Mouse (Mus musculus) heart, embryonic 13.5 days (tissue): ENCODE results near the gene Grhl1. TPM values are rescaled to one million over a fixed set of nuclear protein-coding genes. Genes with fewer than 3 reads are reported as not detected.
"Not testable (repeated sequence)": the region's sequence is repeated elsewhere in the genome, so short reads cannot be mapped to it uniquely, and the experiment has no call there.

Experiments
- ATAC-seq: fragments of 200-750 bp; cut with Nextera tagmentation; 2 replicates; pipeline ENCODE4 v1.8.0; 2017; ENCODE audit warnings: moderate TSS enrichment; ENCODE audit not compliant: insufficient number of reproducible peaks, low FRiP score, low TSS enrichment; ENCODE audit errors: extremely low read depth
- H3K27ac ChIP-seq: fragments of 300-500 bp; sonication (generic); replicated peaks from 2 replicates; pipeline ENCODE4 v1.5.1; 2015; ENCODE audit warnings: moderate library complexity, mild to moderate bottlenecking, inconsistent platforms
- H3K27me3 ChIP-seq: fragments of 300-500 bp; sonication (generic); replicated peaks from 2 replicates; pipeline ENCODE4 v1.6.1; 2015; ENCODE audit warnings: mild to moderate bottlenecking, inconsistent platforms
- H3K36me3 ChIP-seq: fragments of 300-500 bp; sonication (generic); 2 replicates; pipeline ENCODE4 v1.6.1; 2015; ENCODE audit warnings: mild to moderate bottlenecking, inconsistent platforms
- H3K4me1 ChIP-seq: fragments of 300-500 bp; sonication (generic); 2 replicates; pipeline ENCODE4 v1.6.1; 2015; ENCODE audit warnings: inconsistent platforms
- H3K4me2 ChIP-seq: fragments of 300-500 bp; sonication (generic); 2 replicates; pipeline ENCODE4 v1.6.1; 2015; ENCODE audit warnings: inconsistent platforms, mild to moderate bottlenecking, moderate library complexity
- H3K4me3 ChIP-seq: fragments of 300-500 bp; sonication (generic); 2 replicates; pipeline ENCODE4 v1.5.1; 2015; ENCODE audit warnings: moderate library complexity, mild to moderate bottlenecking, inconsistent platforms
- H3K9ac ChIP-seq: fragments of 300-500 bp; sonication (generic); 2 replicates; pipeline ENCODE4 v1.6.1; 2015; ENCODE audit warnings: inconsistent platforms, mild to moderate bottlenecking, moderate library complexity
- H3K9me3 ChIP-seq: fragments of 300-500 bp; sonication (generic); 2 replicates; pipeline ENCODE4 v1.6.1; 2016; ENCODE audit warnings: inconsistent platforms
- WGBS: fragments of 180-500 bp; shearing (Covaris S2); methylation state at CpG from one replicate; pipeline ENCODE4 v1.1.7; 2015; ENCODE audit warnings: mixed read lengths; 5-methylcytosine and 5-hydroxymethylcytosine counted together
- polyA plus RNA-seq: library from polyadenylated mRNA; unstranded; fragments of >200 nt; fragmentation: Nextera tagmentation; extraction: Ambion mirVana; gene quantifications from 2 replicates; pipeline ENCODE4 v1.2.1, GENCODE M21; 2015

The Grhl1 gene
- polyA plus RNA-seq, 1 experiment from 2014 or later: 2.0 TPM

- WGBS: 77% methylated on average over 4 of the region's 4 CpGs
- Histone ChIP-seq H3K27ac (no peak overlapping the region), H3K27me3 (no peaks in the 10 kb centered on the region), H3K4me1 (peaks cover 13% of the 10 kb centered on the region), H3K4me3 (no peak overlapping the region), H3K4me2 (no peak overlapping the region), H3K9ac (no peak overlapping the region), H3K36me3 (peaks cover 3% of the 10 kb centered on the region), H3K9me3 (no peaks in the 10 kb centered on the region)
- no peak for ATAC-seq
Observed at GRCm38 (mm10) chr12:24619436-24619835, 47.4 kb downstream of the Grhl1 start.

GRCm38 (mm10) chr12:24623486-24624251, 51.6 kb downstream of the Grhl1 start:
- Histone ChIP-seq H3K4me1 (peaks cover 21% of the 10 kb centered on the region), H3K4me3 (no peak overlapping the region), H3K9ac (no peak overlapping the region), H3K4me2 (no peak overlapping the region), H3K36me3 (no peaks in the 10 kb centered on the region), H3K27me3 (no peaks in the 10 kb centered on the region), H3K9me3 (no peaks in the 10 kb centered on the region), H3K27ac (0 out of 2 replicates have a peak overlapping the region, but pooled peaks have one; percentile 21)
- WGBS: 55% methylated on average over 12 of the region's 12 CpGs
- no peak for ATAC-seq

- Histone ChIP-seq H3K4me3 (no peak overlapping the region), H3K36me3 (no peaks in the 10 kb centered on the region), H3K4me1 (peaks cover 21% of the 10 kb centered on the region), H3K9me3 (no peaks in the 10 kb centered on the region), H3K9ac (no peak overlapping the region), H3K4me2 (no peak overlapping the region), H3K27me3 (no peaks in the 10 kb centered on the region), H3K27ac (no peak overlapping the region)
- WGBS: 83% methylated on average over 5 of the region's 5 CpGs
- ATAC-seq: no peak
Observed at GRCm38 (mm10) chr12:24626401-24626800, 54.3 kb downstream of the Grhl1 start.

- H3K4me3 ChIP-seq: no peak overlapping the region
- H3K36me3 ChIP-seq: no peaks in the 10 kb centered on the region
- H3K9ac ChIP-seq: no peak overlapping the region
- H3K27me3 ChIP-seq: no peaks in the 10 kb centered on the region
- H3K9me3 ChIP-seq: no peaks in the 10 kb centered on the region
- no peak overlapping the region for H3K4me2 ChIP-seq
- no peak for ATAC-seq
- H3K27ac ChIP-seq: no peak overlapping the region
- WGBS: 35% methylated on average over 3 of the region's 3 CpGs
- H3K4me1 ChIP-seq: peaks cover 21% of the 10 kb centered on the region
Observed at GRCm38 (mm10) chr12:24627215-24627614, 55.1 kb downstream of the Grhl1 start.

GRCm38 (mm10) chr12:24630220-24630619, 58.1 kb downstream of the Grhl1 start:
- no peak for ATAC-seq
- Histone ChIP-seq H3K27ac (no peak overlapping the region), H3K27me3 (no peaks in the 10 kb centered on the region), H3K36me3 (no peaks in the 10 kb centered on the region), H3K4me3 (no peak overlapping the region), H3K4me1 (peaks cover 24% of the 10 kb centered on the region), H3K4me2 (no peak overlapping the region), H3K9me3 (no peaks in the 10 kb centered on the region), H3K9ac (no peak overlapping the region)
- 64% methylated on average over 1 of the region's 1 CpGs for WGBS

- no peaks in the 10 kb centered on the region for H3K27me3 ChIP-seq
- H3K9ac ChIP-seq: no peak overlapping the region
- ATAC-seq: no peak
- WGBS: 62% methylated on average over 4 of the region's 4 CpGs
- no peaks in the 10 kb centered on the region for H3K36me3 ChIP-seq
- H3K4me1 ChIP-seq: peaks cover 24% of the 10 kb centered on the region
- no peak overlapping the region for H3K4me3 ChIP-seq
- H3K4me2 ChIP-seq: no peak overlapping the region
- no peaks in the 10 kb centered on the region for H3K9me3 ChIP-seq
- H3K27ac ChIP-seq: no peak overlapping the region
Observed at GRCm38 (mm10) chr12:24632404-24632803, 60.3 kb downstream of the Grhl1 start.

GRCm38 (mm10) chr12:24633753-24634191, 61.7 kb downstream of the Grhl1 start:
- 75% methylated on average over 1 of the region's 1 CpGs for WGBS
- peaks cover 24% of the 10 kb centered on the region for H3K4me1 ChIP-seq
- H3K27ac ChIP-seq: peak overlapping the region; percentile 53
- no peaks in the 10 kb centered on the region for H3K36me3 ChIP-seq
- H3K9me3 ChIP-seq: no peaks in the 10 kb centered on the region
- no peak overlapping the region for H3K9ac ChIP-seq
- H3K4me3 ChIP-seq: no peak overlapping the region
- ATAC-seq: no peak
- H3K4me2 ChIP-seq: no peak overlapping the region
- H3K27me3 ChIP-seq: no peaks in the 10 kb centered on the region

GRCm38 (mm10) chr12:24634212-24634611, 62.1 kb downstream of the Grhl1 start:
- no peaks in the 10 kb centered on the region for H3K36me3 ChIP-seq
- H3K4me2 ChIP-seq: no peak overlapping the region
- peaks cover 24% of the 10 kb centered on the region for H3K4me1 ChIP-seq
- H3K27me3 ChIP-seq: no peaks in the 10 kb centered on the region
- H3K9me3 ChIP-seq: no peaks in the 10 kb centered on the region
- H3K9ac ChIP-seq: no peak overlapping the region
- ATAC-seq: no peak
- WGBS: 38% methylated on average over 4 of the region's 4 CpGs
- H3K27ac ChIP-seq: peak overlapping the region; percentile 53
- no peak overlapping the region for H3K4me3 ChIP-seq

- Histone ChIP-seq H3K36me3 (no peaks in the 10 kb centered on the region), H3K27ac (peak overlapping the region; percentile 53), H3K9me3 (no peaks in the 10 kb centered on the region), H3K27me3 (no peaks in the 10 kb centered on the region), H3K4me2 (no peak overlapping the region), H3K4me1 (peaks cover 24% of the 10 kb centered on the region), H3K4me3 (no peak overlapping the region), H3K9ac (0 out of 2 replicates have a peak overlapping the region, but pooled peaks have one; percentile 10)
- WGBS: 76% methylated on average over 3 of the region's 3 CpGs
- ATAC-seq: no peak
Observed at GRCm38 (mm10) chr12:24634648-24635047, 62.6 kb downstream of the Grhl1 start.

GRCm38 (mm10) chr12:24638787-24639186, 66.7 kb downstream of the Grhl1 start:
- WGBS: 94% methylated on average over 10 of the region's 10 CpGs
- H3K36me3 ChIP-seq, H3K27ac ChIP-seq, H3K9ac ChIP-seq, H3K4me3 ChIP-seq, ATAC-seq, H3K4me2 ChIP-seq, H3K9me3 ChIP-seq, H3K27me3 ChIP-seq: not testable (repeated sequence)
- H3K4me1 ChIP-seq: peaks cover 30% of the 10 kb centered on the region

GRCm38 (mm10) chr12:24642370-24642802, 70.3 kb downstream of the Grhl1 start:
- Histone ChIP-seq H3K4me2 (no peak overlapping the region), H3K4me3 (no peak overlapping the region), H3K4me1 (peaks cover 24% of the 10 kb centered on the region), H3K27ac (no peak overlapping the region), H3K9ac (no peak overlapping the region), H3K36me3 (no peaks in the 10 kb centered on the region), H3K9me3 (no peaks in the 10 kb centered on the region), H3K27me3 (no peaks in the 10 kb centered on the region)
- 69% methylated on average over 4 of the region's 4 CpGs for WGBS
- ATAC-seq: no peak

- no peaks in the 10 kb centered on the region for H3K36me3 ChIP-seq
- no peak overlapping the region for H3K4me2 ChIP-seq
- peaks cover 33% of the 10 kb centered on the region for H3K4me1 ChIP-seq
- WGBS: 21% methylated on average over 1 of the region's 1 CpGs
- ATAC-seq: no peak
- no peak overlapping the region for H3K9ac ChIP-seq
- no peak overlapping the region for H3K4me3 ChIP-seq
- no peaks in the 10 kb centered on the region for H3K27me3 ChIP-seq
- H3K9me3 ChIP-seq: no peaks in the 10 kb centered on the region
- H3K27ac ChIP-seq: no peak overlapping the region; the same call in 1 of the 2 replicates
Observed at GRCm38 (mm10) chr12:24644125-24644571, 72.1 kb downstream of the Grhl1 start.
